Mouse (Mus musculus) macrophage (primary cell): ENCODE data around the gene Foxj2. TPM values are rescaled to one million over a fixed set of nuclear protein-coding genes. Genes with fewer than 3 reads are reported as not detected.

Experiments
- H3K27ac ChIP-seq: fragments of 350-480 bp; formaldehyde crosslinking; 2 replicates; pipeline ENCODE4 v1.9.0; 2021
- H3K36me3 ChIP-seq: fragments of 350-480 bp; formaldehyde crosslinking; 2 replicates; pipeline ENCODE4 v1.9.0; 2021; ENCODE audit errors: inconsistent target
- H3K4me3 ChIP-seq: fragments of 350-480 bp; formaldehyde crosslinking; 2 replicates; pipeline ENCODE4 v1.9.0; 2021; ENCODE audit errors: inconsistent target
- H3K79me2 ChIP-seq: fragments of 350-480 bp; formaldehyde crosslinking; 2 replicates; pipeline ENCODE4 v1.9.0; 2021; ENCODE audit errors: inconsistent target
- WGBS: methylation state at CpG from one replicate; pipeline ENCODE4 v1.1.7; 2026; ENCODE audit warnings: inconsistent platforms; ENCODE audit not compliant: missing documents; 5-methylcytosine and 5-hydroxymethylcytosine counted together
- polyA plus RNA-seq: library from polyadenylated mRNA; stranded (reverse); fragments of 250-400 nt; gene quantifications from 3 replicates; pipeline ENCODE4 v1.2.4, GENCODE M21; 2018; ENCODE audit warnings: inconsistent platforms

The Foxj2 gene
- polyA plus RNA-seq, 1 experiment from 2014 or later, result 18.5 TPM

DNA sequence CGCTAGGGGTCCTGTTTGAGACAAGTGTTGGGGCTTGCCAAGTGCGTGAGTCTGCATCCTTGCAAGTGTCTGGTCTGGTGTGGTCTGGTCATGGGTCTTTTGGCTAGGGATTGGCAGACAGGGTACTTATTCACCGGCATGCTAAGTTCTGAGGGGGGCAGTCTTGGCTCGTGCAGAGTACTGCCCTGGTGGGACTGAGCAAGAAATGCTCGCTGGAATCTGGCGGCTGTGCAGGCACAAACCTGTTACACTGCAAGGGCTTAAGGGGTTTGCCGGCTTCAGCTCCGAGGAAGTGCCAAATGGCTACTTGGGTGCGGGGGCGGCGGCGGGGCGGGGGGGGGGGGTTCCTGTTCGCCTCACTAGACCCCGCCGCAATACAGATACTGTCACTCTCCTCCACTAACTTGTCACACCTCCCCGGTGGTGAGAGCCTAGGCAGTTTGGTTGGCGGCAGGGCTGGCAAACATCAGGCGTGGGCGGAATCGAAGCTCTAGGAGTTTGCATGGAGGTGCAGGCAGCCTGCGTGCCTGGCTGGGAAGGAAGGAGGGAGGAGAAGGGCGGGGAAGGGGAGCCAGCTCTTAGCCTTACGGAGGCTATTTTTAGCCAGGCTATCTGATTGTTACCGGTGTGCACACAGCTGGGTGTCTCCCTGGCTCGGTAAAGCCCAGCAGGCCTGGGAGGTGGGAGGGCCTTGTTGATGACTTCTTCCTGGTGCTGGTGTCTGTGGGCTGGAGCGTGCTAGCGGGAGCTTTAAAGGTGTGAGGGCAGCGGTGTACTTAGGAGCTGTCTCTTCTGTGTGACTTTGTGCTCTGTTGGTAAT lies 6.4 kb downstream of the Foxj2 start:
- 25% methylated on average over 22 of the region's 29 CpGs for WGBS
- no peak overlapping the region for H3K27ac ChIP-seq
- H3K36me3 ChIP-seq, result peaks cover 38% of the 10 kb centered on the region; the same call in 1 of the 2 replicates
- peaks cover 83% of the 10 kb centered on the region for H3K79me2 ChIP-seq
- peak overlapping the region; percentile 10; the same call in 1 of the 2 replicates for H3K4me3 ChIP-seq

DNA sequence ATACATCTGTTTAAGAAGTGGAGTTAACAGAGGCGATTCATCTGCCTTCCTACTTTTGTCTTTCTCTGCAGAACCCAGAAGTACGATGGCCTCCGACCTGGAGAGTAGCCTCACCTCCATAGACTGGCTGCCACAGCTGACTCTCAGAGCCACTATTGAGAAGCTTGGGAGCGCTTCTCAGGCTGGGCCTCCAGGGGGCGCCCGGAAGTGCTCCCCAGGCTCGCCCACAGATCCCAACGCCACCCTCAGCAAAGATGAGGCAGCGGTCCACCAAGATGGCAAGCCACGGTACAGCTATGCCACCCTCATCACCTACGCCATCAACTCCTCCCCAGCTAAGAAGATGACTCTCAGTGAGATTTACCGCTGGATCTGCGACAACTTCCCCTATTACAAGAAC lies 8.4 kb downstream of the Foxj2 start:
- 77% methylated on average over 12 of the region's 13 CpGs for WGBS
- no peak overlapping the region for H3K27ac ChIP-seq
- peaks cover 43% of the 10 kb centered on the region for H3K36me3 ChIP-seq

DNA sequence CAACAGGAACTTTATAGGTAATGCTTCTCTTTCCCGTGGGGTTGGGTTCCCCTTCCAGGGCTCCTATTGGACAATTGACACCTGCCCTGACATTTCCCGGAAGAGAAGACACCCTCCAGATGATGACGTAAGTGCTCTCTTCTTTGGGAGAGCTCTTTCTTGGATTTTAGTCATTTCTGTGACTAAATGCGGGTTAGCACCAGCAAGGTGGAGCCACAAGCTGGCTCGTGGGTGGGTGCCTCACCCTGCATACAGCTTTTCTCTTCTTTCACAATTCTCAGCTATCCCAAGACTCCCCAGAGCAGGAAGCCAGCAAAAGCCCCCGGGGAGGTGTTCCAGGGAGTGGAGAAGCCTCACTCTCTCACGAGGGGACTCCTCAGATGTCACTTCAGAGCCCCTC lies 13.2 kb downstream of the Foxj2 start:
- WGBS, result 93% methylated on average over 7 of the region's 7 CpGs
- peaks cover 16% of the 10 kb centered on the region; the same call in 1 of the 2 replicates for H3K79me2 ChIP-seq
- H3K27ac ChIP-seq, result no peak overlapping the region
- H3K4me3 ChIP-seq, result no peak overlapping the region
- H3K36me3 ChIP-seq, result peaks cover 81% of the 10 kb centered on the region

More for the DNA sequence above, 8.4 kb downstream of the Foxj2 start:
- Histone ChIP-seq H3K4me3 (no peak overlapping the region), H3K79me2 (peaks cover 63% of the 10 kb centered on the region)

DNA sequence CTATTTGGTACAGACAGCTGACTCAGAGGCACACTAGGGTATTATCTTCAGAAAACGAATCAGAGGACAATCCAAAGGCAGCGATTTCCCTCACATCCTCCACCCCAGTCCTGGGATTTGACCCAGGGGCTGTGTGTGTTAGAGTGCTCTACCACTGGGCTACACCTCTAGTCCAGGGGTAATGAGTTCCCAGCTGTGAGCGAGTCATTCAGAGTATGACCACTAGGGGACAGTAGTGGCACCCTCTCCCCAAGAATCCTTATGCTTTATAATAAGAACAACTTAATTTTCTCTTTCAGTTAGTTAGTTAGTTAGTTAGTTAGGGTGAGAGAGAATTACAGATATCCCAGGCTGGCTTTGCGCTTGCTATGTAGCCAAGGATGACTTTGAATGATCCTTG lies 14.7 kb downstream of the Foxj2 start:
- Histone ChIP-seq H3K36me3 (peaks cover 83% of the 10 kb centered on the region), H3K79me2 (peaks cover 11% of the 10 kb centered on the region; the same call in 1 of the 2 replicates), H3K27ac (no peak overlapping the region), H3K4me3 (no peak overlapping the region)
- 79% methylated on average over 4 of the region's 4 CpGs for WGBS

DNA sequence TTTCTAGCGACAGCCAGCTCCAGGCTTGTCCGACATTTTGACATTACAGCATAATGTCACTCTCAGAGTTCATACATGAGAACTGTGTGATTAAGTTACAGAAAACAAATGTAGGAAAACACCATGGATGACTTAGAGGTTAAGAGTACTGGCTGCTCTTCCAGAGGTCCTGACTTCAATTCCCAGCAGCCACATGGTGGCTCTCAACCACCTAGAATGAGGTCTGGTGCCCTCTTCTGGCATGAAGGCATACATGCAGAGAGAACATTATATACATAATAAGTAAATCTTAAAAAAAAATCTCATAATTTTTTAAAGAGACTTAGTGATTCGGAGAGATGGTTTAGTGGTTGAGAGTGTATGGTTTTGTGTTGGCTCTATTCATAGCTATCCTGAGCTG lies 17.3 kb downstream of the Foxj2 start:
- Histone ChIP-seq H3K36me3 (peaks cover 87% of the 10 kb centered on the region), H3K79me2 (no peaks in the 10 kb centered on the region), H3K4me3 (no peak overlapping the region), H3K27ac (no peak overlapping the region)
- WGBS, result 92% methylated on average over 3 of the region's 3 CpGs

DNA sequence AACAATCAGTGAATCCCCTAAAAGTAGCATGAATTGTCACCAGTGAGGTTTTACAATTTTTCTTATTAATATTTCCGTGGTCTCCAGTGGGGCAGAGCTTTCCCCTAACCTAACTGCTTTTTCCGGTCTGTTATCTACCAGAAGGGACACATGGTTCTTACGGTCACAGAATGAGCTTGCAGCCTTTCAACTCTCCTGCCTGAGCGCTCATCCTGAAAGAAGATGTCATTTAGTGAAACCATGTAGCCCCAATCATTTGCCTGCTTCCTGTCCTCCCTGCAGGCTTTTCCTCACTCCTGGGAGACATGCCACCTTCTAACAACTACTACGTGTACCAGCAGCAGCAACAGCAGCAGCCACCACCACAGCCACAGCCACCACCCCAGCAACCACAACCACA lies 17.8 kb downstream of the Foxj2 start:
- H3K27ac ChIP-seq, result no peak overlapping the region
- H3K4me3 ChIP-seq, result no peak overlapping the region
- WGBS, result 86% methylated on average over 5 of the region's 5 CpGs
- peaks cover 84% of the 10 kb centered on the region for H3K36me3 ChIP-seq
- H3K79me2 ChIP-seq, result no peaks in the 10 kb centered on the region

DNA sequence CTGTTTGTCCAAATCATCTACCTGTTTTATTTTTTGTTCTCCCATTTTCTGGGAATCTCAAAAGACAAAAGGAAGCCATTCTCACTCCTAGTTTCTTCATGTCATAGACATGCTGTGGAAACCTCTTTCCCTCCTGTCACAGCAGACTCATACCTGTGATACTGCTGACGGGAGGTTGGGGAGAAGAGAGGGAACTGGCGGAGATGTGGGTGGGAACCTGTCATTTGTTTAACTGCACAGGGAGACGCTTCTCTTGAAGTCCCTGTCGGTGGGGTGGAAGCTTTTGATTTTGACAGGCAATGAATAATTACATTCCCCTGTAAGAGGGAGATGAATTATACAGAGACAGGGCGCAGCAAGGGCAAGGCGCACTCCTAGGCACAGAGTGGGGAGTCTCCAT lies 24.0 kb downstream of the Foxj2 start:
- Histone ChIP-seq H3K79me2 (peaks cover 5% of the 10 kb centered on the region; the same call in 1 of the 2 replicates), H3K4me3 (no peak overlapping the region), H3K36me3 (peaks cover 49% of the 10 kb centered on the region), H3K27ac (no peak overlapping the region)
- 100% methylated on average over 4 of the region's 6 CpGs for WGBS

DNA sequence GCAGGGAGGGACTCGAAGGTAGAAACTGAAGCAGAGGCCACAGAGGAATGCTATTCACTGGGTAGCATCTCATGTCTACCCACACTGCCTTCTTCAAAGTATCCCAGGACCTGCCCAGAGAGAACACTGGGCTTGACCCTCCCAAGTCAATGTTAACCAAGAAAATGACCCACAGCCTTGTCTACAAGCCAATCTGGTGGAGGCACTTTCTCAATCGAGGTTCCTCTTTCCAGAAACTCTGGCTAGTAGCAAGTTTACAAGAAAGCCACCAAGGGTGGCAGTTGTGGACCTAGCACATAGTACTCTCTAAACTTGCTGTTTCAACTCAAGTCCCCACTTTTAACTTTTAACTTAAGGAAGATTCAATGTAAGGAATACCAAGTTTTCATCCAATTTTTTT lies 33.0 kb downstream of the Foxj2 start:
- Histone ChIP-seq H3K79me2 (peaks cover 87% of the 10 kb centered on the region), H3K27ac (peak overlapping the region; percentile 99), H3K36me3 (peaks cover 39% of the 10 kb centered on the region), H3K4me3 (peak overlapping the region; percentile 76)
- WGBS, result 38% methylated on average over 2 of the region's 2 CpGs

DNA sequence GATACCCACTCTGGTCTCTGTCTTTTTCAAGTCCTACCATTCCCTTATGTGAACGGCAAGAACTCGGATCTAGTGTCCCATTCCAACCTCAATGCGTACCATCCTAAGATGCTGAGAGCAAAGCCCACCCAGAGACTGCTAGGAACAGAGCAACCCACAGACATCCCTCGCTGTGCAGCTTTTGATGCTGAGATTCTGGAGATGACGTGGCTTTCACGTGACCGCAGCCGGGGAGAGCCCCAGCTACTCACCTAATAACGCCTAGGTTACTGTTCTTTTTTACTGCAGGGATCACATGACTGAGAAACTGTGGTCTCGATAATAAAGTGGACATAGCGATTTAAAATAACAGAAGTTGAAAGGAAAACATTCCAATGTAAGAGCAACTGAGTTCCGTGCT lies 34.8 kb downstream of the Foxj2 start:
- H3K4me3 ChIP-seq, result peak overlapping the region; percentile 76
- WGBS, result 65% methylated on average over 11 of the region's 12 CpGs
- peaks cover 79% of the 10 kb centered on the region for H3K79me2 ChIP-seq
- peak overlapping the region; percentile 99 for H3K27ac ChIP-seq
- H3K36me3 ChIP-seq, result peaks cover 24% of the 10 kb centered on the region

DNA sequence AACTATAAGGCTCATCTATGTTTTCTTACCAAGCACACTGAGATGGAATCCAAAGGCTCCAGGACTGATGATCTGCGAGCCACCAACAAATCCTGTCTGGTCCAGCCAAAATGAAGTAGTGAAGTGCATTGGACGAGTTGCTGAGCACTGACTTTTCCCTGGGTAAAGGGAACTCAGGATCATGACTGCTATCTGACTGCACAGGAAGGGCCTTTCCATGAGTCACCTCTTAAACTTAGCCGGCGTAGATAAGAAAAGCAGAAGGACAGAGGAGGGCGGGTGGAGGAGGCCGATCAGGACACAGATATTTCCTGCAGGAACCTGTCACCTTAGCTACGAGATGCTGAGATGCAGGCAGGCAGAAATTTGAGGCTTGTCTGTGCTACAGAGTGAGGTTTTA lies 36.2 kb downstream of the Foxj2 start, which contains the start of gene C3ar1:
Gene C3ar1, minus strand, starts transcription at position 207 of the 400 bp plus-strand sequence.
- H3K36me3 ChIP-seq, result peaks cover 10% of the 10 kb centered on the region
- peak within 1 kb of the TSS; percentile 99 for H3K27ac ChIP-seq
- peaks cover 65% of the 10 kb centered on the region for H3K79me2 ChIP-seq
- H3K4me3 ChIP-seq, result peak within 1 kb of the TSS; percentile 76
- 2% methylated on average over 7 of the region's 7 CpGs for WGBS

DNA sequence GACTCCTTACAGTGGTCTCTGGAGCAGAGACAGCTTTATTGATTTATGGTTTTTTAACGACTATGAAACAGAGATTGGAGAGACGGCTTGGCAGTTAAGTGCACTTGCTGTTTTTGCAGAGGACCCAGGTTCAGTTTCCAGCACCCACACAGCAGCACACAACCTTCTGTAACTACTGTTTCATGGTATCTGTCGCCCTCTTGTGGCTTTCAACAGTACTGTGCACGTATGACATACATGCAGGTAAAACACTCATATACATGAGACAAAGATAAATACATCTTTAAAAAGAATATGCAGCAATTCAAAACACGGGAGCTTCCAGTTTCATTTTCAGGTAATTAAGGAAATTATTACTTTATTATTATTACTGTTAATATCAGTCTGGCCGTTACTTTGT lies 42.7 kb downstream of the Foxj2 start:
- 62% methylated on average over 6 of the region's 6 CpGs for WGBS
- H3K27ac ChIP-seq, result peak overlapping the region; percentile 95

DNA sequence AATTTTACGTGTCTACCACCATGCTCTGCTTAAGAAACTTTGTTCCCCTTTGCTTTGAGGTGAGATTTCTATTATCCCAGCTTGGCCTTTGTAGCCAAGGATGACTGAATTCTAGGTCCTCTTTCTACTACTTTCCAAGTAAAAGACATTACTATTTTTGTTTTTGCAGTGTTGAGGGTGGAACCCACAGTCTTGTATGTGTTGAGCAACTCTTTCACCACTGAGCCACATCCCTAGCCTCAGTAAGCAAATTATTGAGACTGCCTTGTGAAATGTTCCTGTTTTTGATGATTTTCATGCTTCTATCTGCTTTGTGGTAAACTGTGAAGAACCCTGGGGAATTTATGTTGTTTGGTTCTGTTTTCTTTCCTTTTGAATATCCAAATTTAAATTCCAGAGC lies 43.2 kb downstream of the Foxj2 start:
- 0% methylated on average over 1 of the region's 1 CpGs for WGBS

More for the DNA sequence above, 42.7 kb downstream of the Foxj2 start:
- H3K79me2 ChIP-seq, result peaks cover 8% of the 10 kb centered on the region; the same call in 1 of the 2 replicates
- H3K4me3 ChIP-seq, result no peak overlapping the region
- no peaks in the 10 kb centered on the region for H3K36me3 ChIP-seq

DNA sequence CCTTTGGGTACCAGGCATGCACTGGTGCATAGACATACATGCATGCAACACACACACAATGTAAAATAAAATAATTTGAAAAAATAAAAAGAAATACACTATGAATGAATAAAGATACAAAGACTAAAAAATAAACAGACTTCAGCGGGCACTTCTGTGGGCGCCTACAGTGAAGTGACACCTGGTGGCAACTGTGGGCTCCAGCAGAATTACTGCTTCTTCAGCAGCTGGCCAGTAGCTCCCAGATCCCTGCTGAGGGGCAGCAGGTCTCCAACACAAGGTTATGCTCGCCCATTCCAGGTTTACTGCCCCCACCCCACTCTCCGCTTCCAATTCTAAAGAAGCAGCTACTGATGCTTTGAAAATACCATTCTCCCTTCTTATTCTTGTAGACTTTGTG lies 48.2 kb downstream of the Foxj2 start:
- H3K79me2 ChIP-seq, result peaks cover 15% of the 10 kb centered on the region; the same call in 1 of the 2 replicates
- H3K27ac ChIP-seq, result peak overlapping the region; percentile 21; the same call in 1 of the 2 replicates
- H3K36me3 ChIP-seq, result no peaks in the 10 kb centered on the region
- no peak overlapping the region for H3K4me3 ChIP-seq
- WGBS, result 60% methylated on average over 4 of the region's 4 CpGs

More for the DNA sequence above, 43.2 kb downstream of the Foxj2 start:
- Histone ChIP-seq H3K27ac (peak overlapping the region; percentile 95), H3K36me3 (no peaks in the 10 kb centered on the region), H3K79me2 (peaks cover 3% of the 10 kb centered on the region; the same call in 1 of the 2 replicates), H3K4me3 (no peak overlapping the region)

DNA sequence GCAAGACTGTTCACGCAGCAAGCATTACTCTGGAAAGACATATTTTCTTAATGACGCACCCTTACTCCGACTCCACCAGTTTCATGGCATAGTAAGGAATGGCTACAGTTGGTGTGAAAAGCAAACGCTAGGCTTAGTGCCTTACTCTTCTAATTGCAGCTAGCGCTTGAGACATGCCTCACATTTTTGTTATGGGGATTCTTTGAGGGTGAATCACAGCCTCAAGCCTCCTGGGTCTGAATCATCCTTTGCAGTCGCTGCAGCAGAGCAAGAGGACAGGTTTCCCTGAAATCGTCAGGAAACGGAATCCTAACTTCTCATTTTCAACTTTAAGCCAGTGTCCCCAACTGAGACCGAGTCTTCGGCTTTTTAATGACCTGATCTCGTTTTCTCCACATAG lies 50.1 kb downstream of the Foxj2 start:
- H3K4me3 ChIP-seq, result no peak overlapping the region
- H3K27ac ChIP-seq, result peak overlapping the region; percentile 99
- H3K36me3 ChIP-seq, result no peaks in the 10 kb centered on the region
- peaks cover 19% of the 10 kb centered on the region for H3K79me2 ChIP-seq
- 60% methylated on average over 11 of the region's 11 CpGs for WGBS

DNA sequence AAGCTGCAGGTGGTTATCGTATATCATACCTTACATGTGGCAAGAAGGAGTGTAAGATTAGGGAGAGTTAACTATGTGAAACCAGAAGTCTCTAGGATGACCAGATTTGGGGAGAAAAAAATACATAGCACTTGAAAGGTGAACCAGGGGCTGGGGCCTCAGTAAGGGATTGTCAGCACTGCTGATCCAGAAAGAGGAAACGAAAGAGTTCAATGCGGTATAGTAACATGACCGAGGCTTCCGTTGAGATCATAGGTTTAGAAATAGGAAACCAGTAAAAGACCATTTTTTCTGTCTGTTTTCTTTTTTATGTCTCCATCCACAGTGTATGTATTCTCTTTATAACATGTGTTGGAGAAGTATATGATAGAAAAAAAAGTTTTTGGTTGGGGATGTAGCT lies 53.1 kb downstream of the Foxj2 start:
- H3K4me3 ChIP-seq, result no peak overlapping the region
- H3K79me2 ChIP-seq, result peaks cover 49% of the 10 kb centered on the region
- peak overlapping the region; percentile 99 for H3K27ac ChIP-seq
- peaks cover 6% of the 10 kb centered on the region; the same call in 1 of the 2 replicates for H3K36me3 ChIP-seq
- 0% methylated on average over 5 of the region's 5 CpGs for WGBS
